Mouse (Mus musculus) midbrain, postnatal 0 days (tissue): ENCODE data around the gene Gbx1. TPM values are rescaled to one million over a fixed set of nuclear protein-coding genes. Genes with fewer than 3 reads are reported as not detected.

Source experiments
- ATAC-seq: fragments of 200-750 bp; cut with Nextera tagmentation; 2 replicates; pipeline ENCODE4 v1.8.0; 2017; ENCODE audit warnings: moderate number of reproducible peaks, mild to moderate bottlenecking, moderate TSS enrichment, moderate library complexity; ENCODE audit not compliant: low FRiP score
- DNase-seq: peaks from one replicate; pipeline ENCODE4 v3.0.0-alpha.2; 2015; ENCODE audit warnings: low spot score
- H3K27ac ChIP-seq: fragments of 300-500 bp; sonication (generic); 2 replicates; pipeline ENCODE4 v1.5.1; 2014; ENCODE audit warnings: low read depth, mild to moderate bottlenecking, low read length, mixed read lengths
- H3K27me3 ChIP-seq: fragments of 300-500 bp; sonication (generic); 2 replicates; pipeline ENCODE4 v1.6.1; 2014; ENCODE audit warnings: low read length, control low read depth, mixed read lengths; ENCODE audit not compliant: insufficient read depth
- H3K36me3 ChIP-seq: fragments of 300-500 bp; sonication (generic); 2 replicates; pipeline ENCODE4 v1.6.1; 2014; ENCODE audit warnings: low read length, control low read depth, mixed read lengths; ENCODE audit not compliant: insufficient read depth
- H3K4me1 ChIP-seq: fragments of 300-500 bp; sonication (generic); 2 replicates; pipeline ENCODE4 v1.6.1; 2014; ENCODE audit warnings: mild to moderate bottlenecking, control low read depth, antibody characterized with exemption, low read length, mixed read lengths; ENCODE audit not compliant: insufficient read depth
- H3K4me2 ChIP-seq: fragments of 300-500 bp; sonication (generic); 2 replicates; pipeline ENCODE4 v1.6.1; 2014; ENCODE audit warnings: low read depth, mild to moderate bottlenecking, low read length, mixed read lengths; ENCODE audit not compliant: poor library complexity, severe bottlenecking
- H3K4me3 ChIP-seq: fragments of 300-500 bp; sonication (generic); 2 replicates; pipeline ENCODE4 v1.5.1; 2014; ENCODE audit warnings: low read depth, mild to moderate bottlenecking, low read length, moderate library complexity
- H3K9ac ChIP-seq: fragments of 300-500 bp; sonication (generic); replicated peaks from 2 replicates; pipeline ENCODE4 v1.6.1; 2014; ENCODE audit warnings: mild to moderate bottlenecking, low read length, moderate library complexity, mixed read lengths; ENCODE audit not compliant: poor library complexity, severe bottlenecking
- H3K9me3 ChIP-seq: fragments of 300-500 bp; sonication (generic); 2 replicates; pipeline ENCODE4 v1.6.1; 2016; ENCODE audit warnings: low read length, control low read depth
- CTCF ChIP-seq: IDR thresholded peaks from 2 replicates; pipeline ENCODE4 v1.5.1; 2016; ENCODE audit warnings: antibody characterized with exemption, mild to moderate bottlenecking
- WGBS: fragments of 180-500 bp; shearing (Covaris S2); extraction: QIAGEN DNeasy Blood & Tissue Kit; methylation state at CpG from one replicate; pipeline ENCODE4 v1.1.7; 2014; 5-methylcytosine and 5-hydroxymethylcytosine counted together
- polyA plus RNA-seq: library from polyadenylated mRNA; unstranded; fragments of >200 nt; fragmentation: Nextera tagmentation; extraction: Ambion mirVana; gene quantifications from 2 replicates; pipeline ENCODE4 v1.2.1, GENCODE M21; 2015
- total RNA-seq: library from RNA; depleted of rRNA; stranded (reverse); fragments of >200 nt; gene quantifications from 2 replicates; pipeline ENCODE4 v1.2.3, GENCODE M21; 2014

Gene Gbx1
- total and polyA plus RNA-seq, 2 experiments from 2014 or later = 0.12 to 0.33 TPM

DNA sequence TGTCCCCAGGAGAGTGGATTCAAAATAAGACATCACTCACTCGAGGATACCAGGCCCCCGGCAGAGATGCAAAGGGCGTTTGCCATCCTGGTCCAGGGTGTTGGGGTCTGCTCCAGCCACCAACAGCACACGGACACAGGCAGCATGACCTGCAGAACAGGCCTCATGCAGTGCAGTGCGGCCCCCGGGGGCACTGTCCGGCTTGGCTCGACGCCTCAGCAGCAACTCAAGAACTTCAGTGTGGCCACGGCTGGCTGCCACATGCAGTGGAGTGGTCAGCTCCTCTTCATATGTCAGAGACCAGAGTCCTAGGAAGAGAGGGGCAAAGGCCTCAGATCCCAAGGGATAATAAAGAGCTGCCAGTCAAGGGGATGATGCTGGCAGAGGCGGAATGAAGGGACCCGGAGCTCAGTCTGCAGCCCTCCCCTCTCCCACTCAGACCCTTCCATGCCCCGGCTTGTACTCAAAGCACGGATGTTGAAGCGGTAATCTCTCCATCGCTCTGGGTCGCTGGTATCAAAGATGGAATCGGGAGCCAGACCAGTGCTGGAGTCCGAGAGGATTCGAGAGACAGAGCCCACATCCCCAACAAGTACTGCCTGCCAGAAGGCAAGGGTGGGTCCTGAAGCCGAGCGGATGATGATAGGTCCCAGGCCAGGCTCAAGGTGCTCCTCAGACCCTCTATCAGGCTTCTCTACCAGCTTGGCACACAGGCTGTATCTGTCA lies 12.7 kb upstream of the Gbx1 start:
- no peak for DNase-seq
- WGBS = 82% methylated on average over 22 of the region's 22 CpGs
- Histone ChIP-seq H3K9ac (no peak overlapping the region), H3K4me2 (no peak overlapping the region), H3K4me3 (no peak overlapping the region), H3K27me3 (no peaks in the 10 kb centered on the region; the same call in 1 of the 2 replicates), H3K36me3 (no peaks in the 10 kb centered on the region), H3K9me3 (no peaks in the 10 kb centered on the region), H3K27ac (no peak overlapping the region), H3K4me1 (no peaks in the 10 kb centered on the region)
- no peak for ATAC-seq
- no peak for TF ChIP-seq CTCF

DNA sequence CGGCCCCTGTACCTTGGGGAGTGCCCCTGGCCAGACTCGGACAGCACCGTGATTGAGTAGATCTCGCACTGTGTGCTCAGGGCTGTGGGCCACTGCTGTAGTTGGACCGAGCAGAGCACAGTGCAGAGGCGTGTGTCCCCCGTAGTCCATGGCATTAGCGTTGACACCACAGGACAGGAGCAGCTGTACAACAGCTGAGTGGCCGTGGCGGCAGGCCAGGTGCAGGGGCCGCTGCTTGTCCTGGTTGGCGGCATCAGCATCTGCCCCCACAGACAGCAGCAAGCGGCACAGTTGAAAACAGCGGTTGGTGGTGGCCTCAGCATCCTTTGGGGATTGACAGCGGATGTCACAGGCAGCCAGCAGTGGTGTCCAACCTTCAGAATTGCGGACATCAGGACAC lies 10.6 kb upstream of the Gbx1 start:
- no peaks in the 10 kb centered on the region; the same call in 1 of the 2 replicates for H3K27me3 ChIP-seq
- TF ChIP-seq CTCF = no peak
- WGBS = 63% methylated on average over 16 of the region's 16 CpGs
- DNase-seq (no peak), ATAC-seq (no peak; the same call in 1 of the 2 replicates)
- no peaks in the 10 kb centered on the region for H3K9me3 ChIP-seq
- H3K4me1 ChIP-seq = no peaks in the 10 kb centered on the region
- no peak overlapping the region for H3K4me2 ChIP-seq
- no peaks in the 10 kb centered on the region for H3K36me3 ChIP-seq
- no peak overlapping the region for H3K9ac ChIP-seq
- H3K27ac ChIP-seq = no peak overlapping the region
- H3K4me3 ChIP-seq = no peak overlapping the region

DNA sequence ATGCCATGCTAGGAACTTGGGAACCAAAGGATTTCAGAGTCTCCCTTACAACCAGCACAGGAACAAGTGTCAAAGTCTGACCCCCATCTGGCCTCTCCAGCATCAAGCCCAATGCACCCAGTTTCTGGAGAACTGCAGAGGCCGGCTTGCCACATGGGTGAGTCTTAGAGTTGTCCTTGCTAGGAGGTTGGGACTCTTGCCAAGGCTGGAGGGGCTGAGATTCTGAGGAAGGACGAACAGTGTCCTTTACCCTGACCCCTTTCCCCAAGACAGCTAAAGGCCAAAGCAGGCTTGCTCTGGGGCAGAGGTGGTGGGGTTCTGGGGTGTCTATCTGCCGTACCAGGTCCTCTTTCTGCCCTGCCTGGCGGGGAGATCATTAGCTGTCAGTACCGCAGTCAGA lies 9.5 kb upstream of the Gbx1 start:
- no peak overlapping the region for H3K27ac ChIP-seq
- H3K4me1 ChIP-seq = no peaks in the 10 kb centered on the region
- ATAC-seq (no peak), DNase-seq (no peak)
- no peak overlapping the region for H3K4me2 ChIP-seq
- no peaks in the 10 kb centered on the region for H3K36me3 ChIP-seq
- no peak for TF ChIP-seq CTCF
- 82% methylated on average over 5 of the region's 5 CpGs for WGBS
- no peak overlapping the region for H3K9ac ChIP-seq
- H3K27me3 ChIP-seq = peaks cover under 1% of the 10 kb centered on the region; the same call in 1 of the 2 replicates
- H3K4me3 ChIP-seq = no peak overlapping the region
- no peaks in the 10 kb centered on the region for H3K9me3 ChIP-seq

DNA sequence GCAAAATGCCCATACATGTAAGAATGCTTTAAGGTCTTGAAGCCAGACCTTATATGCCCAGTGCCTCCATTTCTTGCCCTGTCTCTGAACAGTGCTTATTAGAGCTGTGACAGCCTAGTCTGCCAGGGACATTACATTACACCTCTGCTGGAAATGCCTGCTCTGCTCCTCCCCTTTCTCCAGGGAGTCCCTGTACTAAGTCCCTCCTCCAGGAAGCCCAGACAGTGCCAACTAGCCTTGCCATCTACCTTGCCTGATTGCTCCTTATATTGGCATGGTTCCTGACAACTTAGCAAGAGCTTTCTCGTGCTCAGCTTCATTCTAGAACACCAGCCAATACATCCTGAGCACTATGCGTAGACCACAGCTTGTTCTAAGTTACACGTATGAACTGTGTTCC lies 8.7 kb upstream of the Gbx1 start:
- no peak overlapping the region for H3K9ac ChIP-seq
- H3K36me3 ChIP-seq = no peaks in the 10 kb centered on the region
- no peak overlapping the region for H3K27ac ChIP-seq
- DNase-seq (no peak), ATAC-seq (no peak)
- no peaks in the 10 kb centered on the region for H3K9me3 ChIP-seq
- H3K4me1 ChIP-seq = no peaks in the 10 kb centered on the region
- H3K4me2 ChIP-seq = no peak overlapping the region
- no peak for TF ChIP-seq CTCF
- WGBS = 94% methylated on average over 3 of the region's 3 CpGs
- no peak overlapping the region for H3K4me3 ChIP-seq
- peaks cover 4% of the 10 kb centered on the region; the same call in 1 of the 2 replicates for H3K27me3 ChIP-seq

DNA sequence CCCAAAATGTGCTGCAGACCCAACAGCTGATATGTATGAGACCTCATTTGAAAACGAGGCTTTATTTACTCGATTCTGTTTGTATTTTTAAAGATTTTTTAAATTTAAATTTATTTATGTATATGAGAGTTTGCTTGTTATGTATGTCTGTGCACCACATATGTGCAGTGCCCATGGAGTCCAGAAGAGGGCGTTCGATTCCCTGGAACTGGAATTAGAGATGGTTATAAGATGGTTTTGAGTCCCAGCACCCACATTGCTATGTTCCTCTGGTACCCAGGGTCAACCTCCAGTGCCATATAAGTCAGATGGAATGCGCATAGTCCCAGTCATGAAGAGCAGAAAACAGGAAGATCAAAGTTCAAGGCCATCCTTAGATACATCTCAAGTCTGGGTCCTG lies 7.3 kb upstream of the Gbx1 start:
- DNase-seq = no peak
- WGBS = 45% methylated on average over 5 of the region's 5 CpGs
- Histone ChIP-seq H3K36me3 (no peaks in the 10 kb centered on the region), H3K4me1 (no peaks in the 10 kb centered on the region), H3K27me3 (peaks cover 5% of the 10 kb centered on the region; the same call in 1 of the 2 replicates), H3K9ac (no peak overlapping the region), H3K9me3 (no peaks in the 10 kb centered on the region), H3K4me3 (no peak overlapping the region), H3K27ac (no peak overlapping the region), H3K4me2 (no peak overlapping the region)
- no peak for ATAC-seq
- peak; percentile 39 for TF ChIP-seq CTCF

DNA sequence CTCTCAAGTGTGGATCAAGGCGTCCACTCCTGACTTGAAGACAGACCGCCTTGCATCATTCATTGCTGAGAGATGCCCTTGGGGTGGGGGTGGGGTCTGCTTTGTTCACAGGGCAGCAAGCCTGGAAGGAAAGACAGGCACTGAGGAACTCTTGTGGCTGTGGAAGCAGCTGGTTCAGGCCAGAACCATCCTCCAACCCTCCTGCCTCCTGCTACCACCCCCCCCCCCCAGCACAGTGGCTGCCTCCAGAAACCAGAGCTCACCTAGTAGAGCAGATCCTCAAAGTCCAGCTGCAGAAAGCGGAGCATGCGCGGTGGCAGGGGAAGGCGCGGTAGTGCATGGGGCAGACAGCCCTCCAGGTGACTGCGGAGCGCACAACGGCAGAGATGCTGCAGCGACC lies 6.4 kb upstream of the Gbx1 start:
- ATAC-seq (no peak), DNase-seq (no peak)
- no peak overlapping the region for H3K9ac ChIP-seq
- H3K27me3 ChIP-seq = peaks cover 13% of the 10 kb centered on the region
- no peak overlapping the region for H3K4me3 ChIP-seq
- WGBS = 49% methylated on average over 11 of the region's 11 CpGs
- H3K36me3 ChIP-seq = no peaks in the 10 kb centered on the region
- no peak for TF ChIP-seq CTCF
- H3K4me2 ChIP-seq = no peak overlapping the region
- no peak overlapping the region for H3K27ac ChIP-seq
- no peaks in the 10 kb centered on the region for H3K9me3 ChIP-seq
- no peaks in the 10 kb centered on the region for H3K4me1 ChIP-seq
